Mouse (Mus musculus): ENCODE measurements around the gene Kcnab1. TPM values are rescaled to one million over a fixed set of nuclear protein-coding genes. Genes with fewer than 3 reads are reported as not detected.
A peak's percentile ranks its signal among the peaks of the same experiment; 100 is the strongest.
"Not testable (repeated sequence)": the region's sequence is repeated elsewhere in the genome, so short reads cannot be mapped to it uniquely, and the experiment has no call there.

The Kcnab1 gene
- total RNA-seq, 2 experiments from 2014 or later: 88.7 to 103 TPM

- DNase-seq (ENCODE audit: low spot score in 2 of 2): no peak
Measured at GRCm38 (mm10) chr3:65363438-65363837, 254.3 kb downstream of the Kcnab1 start.

- no peak for DNase-seq (ENCODE audit: low spot score in 2 of 2)
Measured at GRCm38 (mm10) chr3:65365184-65365583, 256.0 kb downstream of the Kcnab1 start.

DNA sequence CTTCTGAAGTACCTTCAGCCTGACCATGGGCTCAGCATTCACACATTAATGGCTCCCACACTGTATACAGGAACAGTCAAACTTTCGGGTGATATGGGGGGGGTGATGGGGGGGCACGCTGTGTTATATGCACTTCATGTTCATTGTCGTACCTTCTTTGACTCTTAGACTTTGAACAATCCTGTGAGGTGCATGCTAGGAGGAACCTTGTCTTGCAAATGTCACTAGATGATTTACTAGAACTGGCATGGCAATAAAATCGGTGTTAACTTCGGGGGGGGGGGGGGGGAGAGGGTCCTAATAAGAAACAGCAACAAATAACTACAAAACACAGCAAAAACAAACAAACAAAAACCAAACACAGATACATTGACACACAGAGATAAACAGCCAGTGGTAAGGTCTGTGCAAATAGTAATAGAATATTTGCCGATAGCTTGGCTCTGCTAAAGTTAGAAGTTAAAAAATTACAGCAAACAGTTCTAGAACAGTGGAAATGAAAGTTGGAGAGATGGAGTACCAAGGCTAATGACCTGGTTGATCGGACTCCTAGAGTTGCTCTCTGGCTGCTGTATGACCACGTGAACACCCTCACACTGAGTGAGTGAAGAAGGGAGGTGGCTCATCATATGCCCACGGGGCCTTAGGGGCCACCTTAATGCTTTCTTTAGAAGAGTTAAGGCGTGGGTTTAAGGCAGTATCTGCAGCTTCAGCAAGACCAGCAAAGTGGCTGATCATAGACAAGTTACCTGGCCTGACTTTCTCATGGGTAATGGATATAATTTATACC, 256.9 kb downstream of the Kcnab1 start:
- no peak for DNase-seq (ENCODE audit: low spot score in 2 of 2)

- DNase-seq (ENCODE audit: low spot score in 2 of 2): no peak
Measured at GRCm38 (mm10) chr3:65367944-65368343, 258.8 kb downstream of the Kcnab1 start.

DNA sequence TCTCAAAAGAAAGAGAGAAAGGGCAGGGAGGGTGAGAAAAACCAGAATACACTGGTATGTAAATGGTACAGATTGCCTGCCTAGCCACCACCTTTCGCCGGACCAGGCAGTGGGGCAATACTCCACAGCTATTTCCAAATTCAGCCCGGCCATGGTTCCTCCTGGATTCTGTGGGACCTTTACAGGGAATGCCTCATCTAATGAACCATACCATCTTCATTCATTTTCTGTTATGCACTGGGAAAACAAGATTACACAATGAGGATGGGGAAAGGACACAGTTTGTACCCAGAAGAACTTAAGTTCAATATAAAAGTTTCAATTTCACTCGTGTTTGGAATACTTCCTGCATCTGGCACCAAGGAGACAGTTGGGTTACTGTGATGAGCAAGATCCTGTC, 263.4 kb downstream of the Kcnab1 start:
- no peak for DNase-seq (ENCODE audit: low spot score in 2 of 2)

GRCm38 (mm10) chr3:65373594-65374182, 264.5 kb downstream of the Kcnab1 start:
- DNase-seq (ENCODE audit: low spot score in 2 of 2): no peak

DNA sequence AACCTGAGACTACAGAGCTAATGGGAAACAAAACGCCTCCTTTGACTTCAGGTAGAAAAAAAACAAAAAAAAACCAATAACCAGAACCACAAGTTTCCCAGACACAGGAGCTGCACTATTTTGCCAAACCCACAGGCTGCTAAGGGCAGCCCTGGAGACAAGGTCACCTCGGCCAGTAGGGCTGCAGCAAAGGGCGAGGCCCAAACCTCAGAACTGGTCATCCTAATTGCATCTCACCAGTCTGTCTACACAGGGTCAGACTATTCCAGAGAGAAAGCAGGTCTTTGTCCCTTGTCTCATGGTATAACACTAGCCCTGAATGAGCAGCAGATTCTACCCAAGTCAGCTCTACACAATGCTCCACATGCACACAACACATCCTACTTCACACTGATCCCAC, 265.5 kb downstream of the Kcnab1 start:
- no peak for DNase-seq (ENCODE audit: low spot score in 2 of 2)

DNA sequence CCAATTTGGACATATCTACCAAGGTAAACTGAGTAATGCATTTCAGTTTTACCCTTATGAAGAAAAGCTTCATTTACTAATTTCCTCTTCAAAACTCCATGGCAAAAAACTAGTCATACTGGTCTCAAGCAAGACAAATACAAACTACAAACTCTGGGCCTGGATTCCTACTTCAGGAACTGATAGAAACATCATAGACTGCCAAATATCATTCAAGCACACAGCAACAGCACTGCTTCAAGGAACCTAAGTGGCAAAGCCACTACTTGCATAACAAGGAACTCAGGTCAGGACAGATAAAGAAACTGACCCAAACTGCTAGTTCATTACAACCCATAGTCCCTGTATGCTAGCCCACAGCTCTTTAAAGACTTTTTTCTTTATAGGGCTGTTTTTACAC, 269.5 kb downstream of the Kcnab1 start:
- DNase-seq (ENCODE audit: low spot score in 2 of 2): no peak

DNA sequence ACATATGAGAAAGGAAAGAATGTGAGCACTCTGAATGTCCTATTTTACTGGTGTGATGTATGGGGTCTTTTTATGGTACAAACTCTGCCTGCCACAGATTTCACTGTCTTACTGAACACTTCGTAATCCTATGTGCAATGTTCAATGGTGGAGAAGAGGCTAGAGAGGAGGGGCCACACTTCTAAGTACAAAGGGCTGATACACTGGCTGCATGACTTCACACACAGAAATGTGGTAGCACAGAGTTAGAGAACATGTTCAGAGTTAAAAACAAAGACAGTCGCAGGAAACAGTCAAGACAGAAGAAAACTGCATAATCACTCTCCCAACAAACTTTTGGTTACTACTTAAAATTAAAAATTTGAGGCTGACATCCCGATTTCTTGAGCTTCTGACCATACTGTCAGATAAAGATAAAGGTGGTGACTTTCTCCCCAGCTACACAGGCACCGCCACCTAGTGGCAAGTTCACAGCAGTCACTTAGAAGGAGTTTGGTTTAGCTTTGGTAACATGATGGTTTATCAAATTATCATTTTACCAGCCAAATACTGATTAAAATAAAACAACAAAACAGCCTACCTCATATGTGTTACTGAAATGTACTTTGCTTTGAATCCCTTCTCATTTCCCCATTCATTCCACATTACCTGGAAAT, 270.8 kb downstream of the Kcnab1 start:
- DNase-seq (ENCODE audit: low spot score in 2 of 2): peak in 1 of 2 experiments; percentile 36

DNA sequence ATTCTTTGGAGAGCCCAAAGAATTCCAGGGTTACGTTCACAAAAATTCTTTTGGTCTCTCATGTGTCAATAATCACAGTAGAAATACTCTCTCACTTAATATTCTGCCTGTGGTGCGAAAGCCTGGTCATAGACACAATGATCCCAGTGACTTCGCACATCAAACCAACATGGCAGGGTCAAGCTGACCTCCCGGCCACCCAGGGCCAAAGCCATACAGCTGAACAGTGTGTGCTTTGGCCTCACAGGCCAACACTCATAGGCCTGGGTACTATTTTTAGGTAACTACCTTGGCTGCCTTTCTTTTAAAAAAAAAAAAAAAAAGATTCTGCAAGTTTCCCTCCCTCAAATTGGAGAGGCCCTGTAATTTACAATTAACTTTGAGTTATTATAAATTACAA, 271.9 kb downstream of the Kcnab1 start:
- DNase-seq (ENCODE audit: low spot score in 2 of 2): no peak

DNA sequence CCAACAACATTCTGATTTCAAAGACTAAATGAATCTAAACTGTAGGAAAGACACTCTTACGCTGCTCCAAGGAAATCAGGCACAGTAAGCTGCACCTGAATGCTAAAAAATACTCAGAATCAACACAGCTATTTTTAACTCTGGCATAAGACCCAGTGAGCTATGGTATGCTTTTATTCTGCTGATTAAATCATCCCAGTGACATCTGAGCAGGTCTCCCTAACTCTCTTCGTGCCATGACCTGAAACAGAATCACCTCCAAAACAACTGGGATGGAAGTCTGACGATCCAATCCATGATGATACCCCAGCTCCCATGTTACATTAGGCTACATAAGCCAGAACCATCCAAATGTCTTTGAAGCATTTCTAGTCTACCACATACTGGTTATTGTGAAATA, 275.2 kb downstream of the Kcnab1 start:
- no peak for DNase-seq (ENCODE audit: low spot score in 2 of 2)

GRCm38 (mm10) chr3:65385771-65386170, 276.6 kb downstream of the Kcnab1 start:
- no peak for DNase-seq (ENCODE audit: low spot score in 2 of 2)

- no peak for DNase-seq (ENCODE audit: low spot score in 2 of 2)
Measured at GRCm38 (mm10) chr3:65391222-65391783, 282.1 kb downstream of the Kcnab1 start.

GRCm38 (mm10) chr3:65391784-65392420, 282.7 kb downstream of the Kcnab1 start:
- peak; percentile 37 to 39 for DNase-seq (ENCODE audit: low spot score in 2 of 2)

- peak; percentile 97 to 99 for DNase-seq (ENCODE audit: low spot score in 2 of 2)
Measured at GRCm38 (mm10) chr3:65392421-65392817, 283.2 kb downstream of the Kcnab1 start, which contains the start of gene Ssr3. Gene Ssr3 (minus strand): TSS chr3:65392623.

- not testable (repeated sequence) for DNase-seq (ENCODE audit: low spot score in 2 of 2)
Measured at GRCm38 (mm10) chr3:65395111-65395510, 285.9 kb downstream of the Kcnab1 start.

DNA sequence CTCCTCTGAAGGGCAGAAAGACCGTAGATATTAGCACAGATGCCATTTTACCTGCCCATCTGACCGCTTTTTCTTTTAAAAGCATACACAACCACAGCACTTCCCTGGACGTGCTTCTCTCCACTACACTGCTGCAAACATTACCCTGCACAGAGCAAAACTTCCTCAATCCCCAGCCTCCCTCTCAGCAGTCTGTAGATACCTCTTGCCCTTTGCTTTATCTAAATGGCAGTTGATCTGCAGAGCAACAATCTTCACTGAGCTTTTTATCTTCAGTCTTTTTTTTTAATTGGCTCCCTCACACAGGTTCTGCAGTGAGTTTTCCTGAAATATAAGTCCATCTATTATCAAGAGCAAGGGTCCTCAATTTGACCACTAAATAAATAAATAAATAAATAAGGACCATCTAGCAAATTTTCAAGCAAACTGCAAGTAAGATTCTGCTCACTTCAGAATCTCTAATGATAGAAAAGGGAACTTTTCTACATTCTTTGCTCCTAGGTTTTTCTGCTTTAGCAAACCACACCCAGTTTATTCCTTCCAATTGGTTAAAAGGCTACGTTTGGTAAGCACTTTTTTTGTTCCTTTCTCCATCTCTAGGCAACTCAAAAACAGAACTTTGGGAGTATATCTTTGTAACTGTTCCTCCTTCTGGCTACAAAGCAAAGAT, 287.8 kb downstream of the Kcnab1 start:
- no peak for DNase-seq (ENCODE audit: low spot score in 2 of 2)

DNA sequence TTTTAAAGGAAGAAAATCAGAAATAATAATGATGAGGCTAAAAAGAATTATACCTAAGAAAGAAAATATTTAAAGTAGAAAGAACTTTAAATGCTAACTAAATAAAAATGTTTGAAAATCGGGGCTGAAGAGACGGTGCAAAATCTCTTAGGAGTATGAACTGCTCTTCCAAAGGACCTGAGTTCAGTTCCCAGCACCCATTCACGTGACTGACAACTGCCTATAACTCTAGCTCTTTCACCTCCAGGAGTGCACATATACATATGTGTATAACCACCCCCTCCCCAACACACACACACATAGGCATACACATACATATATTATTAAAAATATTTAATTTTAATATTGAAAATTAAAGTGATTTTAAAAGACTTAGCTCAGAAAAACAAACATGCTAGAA, 288.4 kb downstream of the Kcnab1 start:
- DNase-seq (ENCODE audit: low spot score in 2 of 2): no peak

GRCm38 (mm10) chr3:65405781-65406180, 296.6 kb downstream of the Kcnab1 start:
- no peak for DNase-seq (ENCODE audit: low spot score in 2 of 2)

DNA sequence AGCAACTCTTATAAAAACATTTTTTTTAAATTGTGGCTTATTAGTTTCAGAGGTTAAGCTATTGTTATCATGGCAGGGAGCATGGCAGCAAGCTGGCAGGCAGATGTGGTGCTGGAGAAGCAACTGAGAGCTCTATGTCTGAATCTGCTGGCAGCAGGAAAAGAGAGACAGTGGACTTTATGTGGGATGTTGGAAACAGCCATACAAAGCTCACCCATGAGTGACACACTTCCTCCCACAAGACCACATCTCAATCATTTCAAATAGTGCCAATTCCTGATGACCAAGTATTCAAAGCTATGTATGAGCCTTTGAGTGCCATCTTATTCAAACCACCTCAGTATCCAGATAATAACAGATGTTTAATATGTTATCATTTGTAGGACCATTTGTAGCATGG, 298.7 kb downstream of the Kcnab1 start:
- no peak for DNase-seq (ENCODE audit: low spot score in 2 of 2)

GRCm38 (mm10) chr3:65416571-65416970, 307.4 kb downstream of the Kcnab1 start:
- no peak for DNase-seq (ENCODE audit: low spot score in 2 of 2)
